Comparison of ENCODE assay signal across 10 mouse cellular contexts in genomic region chr13:111792130-111792974, GRCm38 (mm10). TPM values are rescaled to one million over a fixed set of nuclear protein-coding genes. Genes with fewer than 3 reads are reported as not detected.
DNase-seq lines count a peak whose midpoint lies in the region; ATAC-seq and TF ChIP-seq lines count a peak whose summit lies in the region.
"Had no signal": no experiment of that assay in that cellular context is flagged by ENCODE, and none has a peak within 500 bp of the region (broad histone marks: within the 10 kb centered on the region; RNA-seq: fewer than 3 reads in every experiment).

No protein-coding gene starts in this region.

- dilution Hi-C loops in CH12.LX (cut with MboI; ENCODE audit: extremely low pct_ligation_motif_present, extremely low pct_unique_long_range_greater_than_20kb, low sequenced_read_pairs), result loop anchor here (25.0 kb wide), 1 partner anchor 445 kb away; no protein-coding TSS in a partner anchor

- TF ChIP-seq POLR2A in CH12.LX (IDR thresholded peaks at IDR 0.05; ENCODE audit: low read depth, low read length), result no peak; the same call in 1 of the 2 replicates

- DNase-seq in hindbrain, postnatal 0 days (ENCODE audit: low spot score), result peak; percentile 72
- DNase-seq in CH12.LX (ENCODE audit: extremely low read depth), result no peak
- peak; percentile 82 for DNase-seq in adrenal gland, postnatal 25 days
- no peak for DNase-seq in natural killer cell, adult 2 months (ENCODE audit: low spot score in 2 of 2)
- DNase-seq in spleen, postnatal 36 days (ENCODE audit: low spot score in 2 of 2), result no peak
- DNase-seq in retina, postnatal 1 day, result no peak

- H3K36me3 ChIP-seq in hindbrain, postnatal 0 days (ENCODE audit: insufficient read depth, low read length), result no peaks in the 10 kb centered on the region
- H3K36me3 ChIP-seq in hindbrain, embryonic 12.5 days, result no peaks in the 10 kb centered on the region
- H3K36me3 ChIP-seq in CH12.LX (replicated peaks in 1 of 2; ENCODE audit: control insufficient read depth in 1 of 2, insufficient read depth in 1 of 2, low read length in 1 of 2), result peaks cover 0 to 41% of the 10 kb centered on the region in 2 experiments
- H3K36me3 ChIP-seq: limb, embryonic 12.5 days had no signal

- H3K9me3 ChIP-seq in hindbrain, postnatal 0 days (ENCODE audit: low read length), result no peaks in the 10 kb centered on the region
- no peaks in the 10 kb centered on the region for H3K9me3 ChIP-seq in hindbrain, embryonic 12.5 days (replicated peaks)
- H3K9me3 ChIP-seq in CH12.LX (replicated peaks; ENCODE audit: low read length), result no peaks in the 10 kb centered on the region
- H3K9me3 ChIP-seq: G1E; limb, embryonic 12.5 days had no signal

- 47% methylated on average over 16 of the region's 16 CpGs for WGBS in hindbrain, postnatal 0 days
- WGBS in hindbrain, embryonic 12.5 days, result 73% methylated on average over 16 of the region's 16 CpGs

- H3K4me2 ChIP-seq in hindbrain, postnatal 0 days (ENCODE audit: low read depth, low read length), result 0 out of 2 replicates have a peak overlapping the region, but pooled peaks have one; percentile 8
- no peak overlapping the region for H3K4me2 ChIP-seq in hindbrain, embryonic 12.5 days (replicated peaks)
- peak overlapping the region; percentile 54 for H3K4me2 ChIP-seq in CH12.LX (ENCODE audit: insufficient read depth, low read depth, poor library complexity, severe bottlenecking)
- H3K4me2 ChIP-seq: limb, embryonic 12.5 days had no signal

- in situ Hi-C loops in CH12.LX (cut with MboI; ENCODE audit: low pct_ligation_motif_present, low pct_unique_long_range_greater_than_20kb, low sequenced_read_pairs), result loop anchor here (25.0 kb wide), 1 partner anchor 745 kb away; no protein-coding TSS in a partner anchor

- peak; percentile 36; the same call in 1 of the 2 replicates for ATAC-seq in hindbrain, postnatal 0 days
- ATAC-seq in hindbrain, embryonic 12.5 days (ENCODE audit: low FRiP score), result no peak
- ATAC-seq in granulocyte monocyte progenitor cell, adult 5-6 weeks (replicated peaks; ENCODE audit: poor library complexity, severe bottlenecking), result 0 out of 2 replicates have a peak, but pooled peaks have one; percentile 7

- TF ChIP-seq CTCF in hindbrain, postnatal 0 days (IDR thresholded peaks at IDR 0.05; ENCODE audit: low read depth), result no peak
- TF ChIP-seq CTCF in CH12.LX (conservative IDR thresholded peaks at IDR 0.05 in 1 of 2, IDR thresholded peaks at IDR 0.05 in 1 of 2; ENCODE audit: low read depth in 2 of 2, low read length in 2 of 2), result no peak

- peaks cover 85% of the 10 kb centered on the region for H3K79me2 ChIP-seq in CH12.LX (replicated peaks; ENCODE audit: control insufficient read depth, extremely low read depth, insufficient read depth, poor library complexity, severe bottlenecking)

- H3K9ac ChIP-seq in hindbrain, postnatal 0 days (replicated peaks; ENCODE audit: low read length), result no peak overlapping the region
- no peak overlapping the region for H3K9ac ChIP-seq in hindbrain, embryonic 12.5 days
- H3K9ac ChIP-seq in CH12.LX (ENCODE audit: insufficient read depth, low read depth), result peak overlapping the region; percentile 0; the same call in 1 of the 2 replicates
- H3K9ac ChIP-seq: limb, embryonic 12.5 days had no signal

- peak overlapping the region; percentile 51; the same call in 1 of the 2 replicates for H3K27ac ChIP-seq in hindbrain, postnatal 0 days
- no peak overlapping the region for H3K27ac ChIP-seq in hindbrain, embryonic 12.5 days
- peak overlapping the region; percentile 55 for H3K27ac ChIP-seq in CH12.LX (ENCODE audit: insufficient read depth, low read depth)
- H3K27ac ChIP-seq: limb, embryonic 12.5 days had no signal

- no peak overlapping the region for H3K4me3 ChIP-seq in hindbrain, postnatal 0 days (ENCODE audit: low read length)
- H3K4me3 ChIP-seq in hindbrain, embryonic 12.5 days, result no peak overlapping the region
- H3K4me3 ChIP-seq in CH12.LX (replicated peaks in 1 of 3; ENCODE audit: low read depth in 2 of 3, low read length in 2 of 3, poor library complexity in 1 of 3), result peak overlapping the region in 1 of 3 experiments; percentile 23
- H3K4me3 ChIP-seq: limb, embryonic 12.5 days had no signal

- H3K27me3 ChIP-seq in hindbrain, postnatal 0 days (ENCODE audit: insufficient read depth, low read length), result no peaks in the 10 kb centered on the region
- no peaks in the 10 kb centered on the region for H3K27me3 ChIP-seq in hindbrain, embryonic 12.5 days
- no peaks in the 10 kb centered on the region for H3K27me3 ChIP-seq in CH12.LX (replicated peaks)
- H3K27me3 ChIP-seq: limb, embryonic 12.5 days had no signal

- TF ChIP-seq RAD21 in CH12.LX (IDR thresholded peaks at IDR 0.05; ENCODE audit: low read depth, low read length), result no peak

- H3K4me1 ChIP-seq in hindbrain, postnatal 0 days (ENCODE audit: insufficient read depth, low read length), result peaks cover 53% of the 10 kb centered on the region
- H3K4me1 ChIP-seq in hindbrain, embryonic 12.5 days, result peaks cover 61% of the 10 kb centered on the region
- H3K4me1 ChIP-seq in CH12.LX (ENCODE audit: control insufficient read depth in 1 of 2, insufficient read depth in 2 of 2), result peaks cover 60 to 91% of the 10 kb centered on the region in 2 experiments

- TF ChIP-seq EP300 in CH12.LX (IDR thresholded peaks at IDR 0.05; ENCODE audit: low read length), result peak; percentile 8

TF ChIP-seq in CH12.LX, 34 proteins besides CTCF, POLR2A, EP300 and RAD21:
- TF ChIP-seq SIN3A (IDR thresholded peaks at IDR 0.05; ENCODE audit: low read length) (0 out of 2 replicates have a peak, but pooled peaks have one; percentile 43), TCF12 (IDR thresholded peaks at IDR 0.05; ENCODE audit: low read depth, low read length) (0 out of 2 replicates have a peak, but pooled peaks have one; percentile 42), ETS1 (conservative IDR thresholded peaks at IDR 0.05; ENCODE audit: low read depth, low read length) (peak; percentile 49; the same call in 1 of the 2 replicates), UBTF (IDR thresholded peaks at IDR 0.05; ENCODE audit: low read depth, low read length) (no peak), MAZ (IDR thresholded peaks at IDR 0.05; ENCODE audit: low read depth, low read length) (no peak), USF1 (IDR thresholded peaks at IDR 0.05; ENCODE audit: low read depth, low read length) (no peak), BHLHE40 (IDR thresholded peaks at IDR 0.05; ENCODE audit: low read depth, low read length) (peak; percentile 92), ELF1 (IDR thresholded peaks at IDR 0.05; ENCODE audit: low read depth, low read length) (no peak)

RNA-seq across cellular contexts. Expression of gene Map3k1, which starts 16.4 kb away (rescaled TPM):
- total RNA-seq in hindbrain, postnatal 0 days (2014; rRNA removed), result 36.3 and 45.3 TPM in 2 replicates
- 15.3 and 19.2 TPM in 2 replicates for polyA plus RNA-seq in hindbrain, postnatal 0 days (2015; fragmentation: Nextera tagmentation; extraction: Ambion mirVana)
- 14.3 and 15.6 TPM in 2 replicates for polyA plus RNA-seq in hindbrain, embryonic 12.5 days (2016; fragmentation: Nextera tagmentation; extraction: Ambion mirVana)
- total RNA-seq in CH12.LX (2012; rRNA removed) (37.9 and 48.7 TPM in 2 replicates), CH12.LX (2014; rRNA removed) (7.7 and 10.7 TPM in 2 replicates)
- 13.4 and 14.7 TPM in 2 replicates for polyA plus RNA-seq in CH12.LX (2012; ENCODE audit: insufficient read length, low read depth)
- total RNA-seq in adrenal gland, postnatal 25 days (2021), result 60.6 and 62.2 TPM in 2 replicates
- 33.6 and 43.6 TPM in 2 replicates for total RNA-seq in granulocyte monocyte progenitor cell, adult 5-6 weeks (2014; fragmentation: Nextera tagmentation)
- 54.3 and 66.2 TPM in 2 replicates for total RNA-seq in granulocyte monocyte progenitor cell, adult 5-6 weeks (2017)

Comparison
In these comparisons a context has a peak if more than half of its experiments do, and no peak if none do; other contexts are left out.
1. DNase-seq: peak in hindbrain, postnatal 0 days (single experiment) and adrenal gland, postnatal 25 days (single experiment); none in CH12.LX (single experiment), natural killer cell, adult 2 months (0 of 2), spleen, postnatal 36 days (0 of 2) and retina, postnatal 1 day (single experiment).